Mouse (Mus musculus) stomach, embryonic 14.5 days (tissue): ENCODE measurements at regions not wholly inside any gene's neighbourhood (a gene's known extent, or its start where the extent isn't known, plus 50 kb on each side); places are given as distances from the start of the nearest gene placed in this dataset.

Experiments used
- ATAC-seq: fragments of 200-750 bp; cut with Nextera tagmentation; 2 replicates; pipeline ENCODE4 v1.8.0; 2017; ENCODE audit warnings: low read depth, moderate TSS enrichment; ENCODE audit not compliant: insufficient number of reproducible peaks, insufficient read depth, low FRiP score
- H3K27ac ChIP-seq: fragments of 300-500 bp; sonication (generic); 2 replicates; pipeline ENCODE4 v1.5.1; 2014; ENCODE audit warnings: mild to moderate bottlenecking, low read length, moderate library complexity, mixed read lengths
- H3K27me3 ChIP-seq: fragments of 300-500 bp; sonication (generic); 2 replicates; pipeline ENCODE4 v1.6.1; 2014; ENCODE audit warnings: low read length, control low read depth, mixed read lengths; ENCODE audit not compliant: control insufficient read depth, insufficient read depth
- H3K36me3 ChIP-seq: fragments of 300-500 bp; sonication (generic); 2 replicates; pipeline ENCODE4 v1.6.1; 2014; ENCODE audit warnings: mild to moderate bottlenecking, control low read depth, low read length, moderate library complexity, mixed read lengths; ENCODE audit not compliant: control insufficient read depth, insufficient read depth
- H3K4me1 ChIP-seq: fragments of 300-500 bp; sonication (generic); 2 replicates; pipeline ENCODE4 v1.6.1; 2014; ENCODE audit warnings: low read length, control low read depth, mixed read lengths; ENCODE audit not compliant: control insufficient read depth, insufficient read depth
- H3K4me2 ChIP-seq: fragments of 300-500 bp; sonication (generic); replicated peaks from 2 replicates; pipeline ENCODE4 v1.6.1; 2014; ENCODE audit warnings: low read depth, low read length, control low read depth
- H3K4me3 ChIP-seq: fragments of 300-500 bp; sonication (generic); 2 replicates; pipeline ENCODE4 v1.5.1; 2014; ENCODE audit warnings: low read depth, low read length, control low read depth
- H3K9ac ChIP-seq: fragments of 300-500 bp; sonication (generic); replicated peaks from 2 replicates; pipeline ENCODE4 v1.6.1; 2014; ENCODE audit warnings: low read depth, mild to moderate bottlenecking, control low read depth, low read length, moderate library complexity, mixed read lengths
- H3K9me3 ChIP-seq: fragments of 300-500 bp; sonication (generic); 2 replicates; pipeline ENCODE4 v1.6.1; 2016; ENCODE audit warnings: low read depth, low read length, control low read depth; ENCODE audit not compliant: control insufficient read depth
- WGBS: fragments of 180-500 bp; shearing (Covaris S2); extraction: QIAGEN DNeasy Blood & Tissue Kit; methylation state at CpG from one replicate; pipeline ENCODE4 v1.1.7; 2014; 5-methylcytosine and 5-hydroxymethylcytosine counted together

- no peaks in the 10 kb centered on the region for H3K9me3 ChIP-seq
- no peak for ATAC-seq
- 67% methylated on average over 4 of the region's 4 CpGs for WGBS
- H3K9ac ChIP-seq, result no peak overlapping the region
- H3K4me3 ChIP-seq, result no peak overlapping the region
- no peaks in the 10 kb centered on the region for H3K4me1 ChIP-seq
- no peaks in the 10 kb centered on the region for H3K27me3 ChIP-seq
- H3K27ac ChIP-seq, result no peak overlapping the region
- no peaks in the 10 kb centered on the region for H3K36me3 ChIP-seq
- H3K4me2 ChIP-seq, result no peak overlapping the region
Observed at GRCm38 (mm10) chr16:46251639-46252038, 96.8 kb upstream of the Gm4737 start.

DNA sequence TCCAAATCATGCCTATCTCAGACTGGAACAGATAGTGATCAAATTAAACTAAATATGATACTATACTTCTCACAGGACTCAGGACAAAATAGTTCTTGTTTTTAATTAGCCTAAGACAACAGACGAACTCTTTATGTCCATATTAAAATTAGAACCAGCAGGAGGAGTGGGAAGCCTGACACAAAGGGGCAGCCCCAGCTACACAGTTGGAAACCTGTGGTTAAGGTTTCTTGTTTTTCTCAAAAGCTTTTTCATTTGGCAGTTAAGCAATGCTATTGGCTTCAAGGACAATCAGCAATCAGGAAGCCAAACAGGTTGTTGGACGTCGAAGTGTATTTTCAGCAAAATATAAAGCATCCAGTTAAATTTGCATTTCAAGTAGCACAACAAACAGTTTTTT is 96.1 kb upstream of the Gm4737 start:
- 79% methylated on average over 3 of the region's 3 CpGs for WGBS

GRCm38 (mm10) chr16:46245598-46245997 is 90.7 kb upstream of the Gm4737 start:
- Histone ChIP-seq H3K27me3 (no peaks in the 10 kb centered on the region), H3K4me3 (no peak overlapping the region), H3K36me3 (no peaks in the 10 kb centered on the region), H3K4me2 (no peak overlapping the region), H3K4me1 (no peaks in the 10 kb centered on the region), H3K9ac (no peak overlapping the region), H3K9me3 (no peaks in the 10 kb centered on the region), H3K27ac (no peak overlapping the region)
- no peak for ATAC-seq
- 79% methylated on average over 5 of the region's 5 CpGs for WGBS

More for the DNA sequence above, 96.1 kb upstream of the Gm4737 start:
- Histone ChIP-seq H3K27me3 (no peaks in the 10 kb centered on the region), H3K9ac (no peak overlapping the region), H3K9me3 (no peaks in the 10 kb centered on the region), H3K4me3 (no peak overlapping the region), H3K4me2 (no peak overlapping the region), H3K36me3 (no peaks in the 10 kb centered on the region), H3K27ac (no peak overlapping the region), H3K4me1 (no peaks in the 10 kb centered on the region)
- ATAC-seq, result no peak

DNA sequence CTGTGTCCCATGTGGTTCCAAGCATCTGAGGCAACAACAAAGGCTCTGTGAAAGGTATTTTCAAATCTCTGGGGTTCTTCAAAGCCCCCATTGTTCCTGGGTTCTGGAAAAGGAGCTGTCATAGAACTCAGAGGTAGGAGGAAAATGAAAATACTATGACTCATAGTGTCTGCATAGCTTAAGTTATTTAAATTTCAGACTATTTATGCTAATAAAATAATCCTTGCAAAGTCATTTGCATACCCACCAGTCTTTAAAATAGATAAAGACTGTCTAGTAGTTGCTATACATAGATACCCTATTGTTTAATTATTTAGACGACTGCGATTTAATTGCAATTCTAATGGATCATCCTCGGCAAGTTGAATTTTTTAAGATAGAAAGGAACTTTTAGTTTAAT is 73.9 kb upstream of the Gm4737 start:
- no peak overlapping the region for H3K27ac ChIP-seq
- H3K4me2 ChIP-seq, result no peak overlapping the region
- no peak overlapping the region for H3K4me3 ChIP-seq
- no peak for ATAC-seq
- no peaks in the 10 kb centered on the region for H3K4me1 ChIP-seq
- H3K36me3 ChIP-seq, result no peaks in the 10 kb centered on the region
- no peaks in the 10 kb centered on the region for H3K27me3 ChIP-seq
- 91% methylated on average over 3 of the region's 3 CpGs for WGBS
- H3K9me3 ChIP-seq, result no peaks in the 10 kb centered on the region
- no peak overlapping the region for H3K9ac ChIP-seq

DNA sequence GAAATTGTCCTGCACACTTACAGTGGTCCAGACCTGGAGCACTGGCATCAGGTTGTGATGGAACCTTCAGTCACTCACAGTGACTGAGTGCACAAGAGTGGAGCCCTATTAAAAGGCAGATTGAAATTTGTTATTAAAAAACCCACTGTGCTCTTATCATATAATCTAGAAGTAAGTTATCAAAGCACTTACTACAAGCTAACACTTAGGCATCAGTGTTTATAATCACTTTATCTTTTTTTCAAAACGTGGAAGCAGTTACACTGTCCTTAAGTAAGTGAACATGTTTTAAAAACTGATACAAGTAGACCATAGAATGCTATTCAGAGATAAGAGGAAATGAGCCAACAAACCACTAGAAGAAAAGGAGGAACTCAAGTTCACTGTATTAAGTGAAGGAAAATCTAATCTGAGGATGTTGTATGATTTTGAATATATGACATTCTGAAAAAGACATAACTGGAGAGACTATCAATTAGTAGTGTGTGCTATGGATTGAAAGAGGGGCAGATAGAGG is 68.3 kb upstream of the Gm4737 start:
- no peak overlapping the region for H3K9ac ChIP-seq
- H3K4me1 ChIP-seq, result no peaks in the 10 kb centered on the region
- no peaks in the 10 kb centered on the region for H3K9me3 ChIP-seq
- 49% methylated on average over 1 of the region's 1 CpGs for WGBS
- no peak for ATAC-seq
- H3K4me3 ChIP-seq, result no peak overlapping the region
- no peak overlapping the region for H3K4me2 ChIP-seq
- no peak overlapping the region for H3K27ac ChIP-seq
- H3K27me3 ChIP-seq, result no peaks in the 10 kb centered on the region
- H3K36me3 ChIP-seq, result no peaks in the 10 kb centered on the region

DNA sequence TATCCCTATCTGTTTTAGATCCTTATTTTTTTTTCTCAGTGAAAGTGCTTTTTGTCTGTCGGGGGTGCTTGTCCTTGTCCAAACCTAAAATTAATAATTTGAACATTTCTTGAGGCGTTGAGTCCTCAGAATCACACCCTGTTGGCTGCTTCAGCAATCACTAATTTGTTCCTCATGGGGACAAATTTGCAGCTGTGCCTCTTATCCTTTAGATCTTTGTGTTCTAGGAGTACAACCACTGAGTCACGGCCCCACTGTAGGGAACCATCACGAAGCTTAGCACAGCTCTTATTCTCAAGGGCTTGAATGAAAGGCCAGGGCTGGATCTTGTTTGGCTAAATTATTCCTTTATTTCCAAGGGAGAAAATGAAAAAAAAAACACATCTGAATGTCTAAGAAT is 57.6 kb upstream of the Gm4737 start:
- H3K4me1 ChIP-seq, result no peaks in the 10 kb centered on the region
- H3K9me3 ChIP-seq, result no peaks in the 10 kb centered on the region
- no peak for ATAC-seq
- H3K27ac ChIP-seq, result no peak overlapping the region
- no peak overlapping the region for H3K9ac ChIP-seq
- H3K27me3 ChIP-seq, result no peaks in the 10 kb centered on the region
- no peak overlapping the region for H3K4me2 ChIP-seq
- H3K4me3 ChIP-seq, result no peak overlapping the region
- 84% methylated on average over 4 of the region's 4 CpGs for WGBS
- H3K36me3 ChIP-seq, result no peaks in the 10 kb centered on the region

GRCm38 (mm10) chr16:46211914-46212313 is 57.0 kb upstream of the Gm4737 start:
- H3K4me1 ChIP-seq, result no peaks in the 10 kb centered on the region
- no peak for ATAC-seq
- 65% methylated on average over 3 of the region's 3 CpGs for WGBS
- no peaks in the 10 kb centered on the region for H3K36me3 ChIP-seq
- no peak overlapping the region for H3K4me2 ChIP-seq
- H3K9me3 ChIP-seq, result no peaks in the 10 kb centered on the region
- H3K27me3 ChIP-seq, result no peaks in the 10 kb centered on the region
- H3K4me3 ChIP-seq, result no peak overlapping the region
- no peak overlapping the region for H3K9ac ChIP-seq
- H3K27ac ChIP-seq, result no peak overlapping the region

DNA sequence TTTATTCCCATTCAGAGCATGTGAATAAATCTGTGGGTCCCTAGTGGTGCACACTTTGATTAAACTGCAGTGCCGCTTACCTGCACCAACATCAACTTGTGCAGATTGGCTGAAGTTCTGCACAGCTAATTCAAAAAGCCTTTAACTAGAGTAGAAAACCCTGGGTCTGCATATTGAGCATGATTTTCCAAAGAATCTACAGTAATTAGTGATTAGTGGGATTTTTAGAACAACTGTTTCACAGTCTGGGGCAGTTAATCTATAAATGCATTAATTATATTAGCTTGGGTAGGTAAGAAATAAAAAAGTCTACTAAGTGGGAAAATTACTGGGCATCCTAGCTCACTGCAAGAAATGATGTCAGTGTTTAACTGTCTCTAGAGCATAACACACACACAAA is 50.2 kb upstream of the Gm4737 start:
- H3K27me3 ChIP-seq, result no peaks in the 10 kb centered on the region
- H3K9me3 ChIP-seq, result no peaks in the 10 kb centered on the region
- no peak overlapping the region for H3K9ac ChIP-seq
- H3K4me1 ChIP-seq, result no peaks in the 10 kb centered on the region
- no peak overlapping the region for H3K4me2 ChIP-seq
- no peaks in the 10 kb centered on the region for H3K36me3 ChIP-seq
- ATAC-seq, result no peak
- H3K27ac ChIP-seq, result no peak overlapping the region
- no peak overlapping the region for H3K4me3 ChIP-seq
- WGBS, result 100% methylated on average over 1 of the region's 1 CpGs
